Mouse (Mus musculus) brown adipose tissue, adult 24 weeks (tissue): Measurements from ENCODE around the gene Cfap36. TPM values are rescaled to one million over a fixed set of nuclear protein-coding genes. Genes with fewer than 3 reads are reported as not detected.

Experiments used
- H3K27ac ChIP-seq: fragments of 200-500 bp; replicated peaks from 2 replicates; pipeline ENCODE4 v1.5.1; 2012; ENCODE audit warnings: low read depth, mild to moderate bottlenecking, low read length
- H3K4me1 ChIP-seq: fragments of 200-500 bp; 2 replicates; pipeline ENCODE4 v1.6.1; 2012; ENCODE audit warnings: low read length, mixed read lengths; ENCODE audit not compliant: control insufficient read depth, insufficient read depth, insufficient read length
- H3K4me3 ChIP-seq: fragments of 200-500 bp; 2 replicates; pipeline ENCODE4 v1.5.1; 2012; ENCODE audit warnings: low read depth, mild to moderate bottlenecking, low read length, moderate library complexity; ENCODE audit not compliant: insufficient read depth
- polyA plus RNA-seq: library from polyadenylated mRNA; stranded (reverse); fragments of >200 nt; gene quantifications from 2 replicates; pipeline ENCODE4 v1.2.4, GENCODE M21; 2012; ENCODE audit not compliant: missing spikeins, insufficient read depth, insufficient read length

Gene Cfap36
- 20.9 and 24.3 TPM in 2 replicates for polyA plus RNA-seq

- Histone ChIP-seq H3K4me1 (no peaks in the 10 kb centered on the region), H3K27ac (no peak within 1 kb of the TSS), H3K4me3 (peak within 1 kb of the TSS; percentile 94)
Measured at GRCm38 (mm10) chr11:29246883-29247650, at the start of gene Cfap36. Cfap36 (minus strand) TSS chr11:29247409.

- H3K4me3 ChIP-seq = no peak overlapping the region
- no peaks in the 10 kb centered on the region for H3K4me1 ChIP-seq
- H3K27ac ChIP-seq = no peak overlapping the region
Measured at GRCm38 (mm10) chr11:29287305-29287704, 40.1 kb upstream of the Cfap36 start.

DNA sequence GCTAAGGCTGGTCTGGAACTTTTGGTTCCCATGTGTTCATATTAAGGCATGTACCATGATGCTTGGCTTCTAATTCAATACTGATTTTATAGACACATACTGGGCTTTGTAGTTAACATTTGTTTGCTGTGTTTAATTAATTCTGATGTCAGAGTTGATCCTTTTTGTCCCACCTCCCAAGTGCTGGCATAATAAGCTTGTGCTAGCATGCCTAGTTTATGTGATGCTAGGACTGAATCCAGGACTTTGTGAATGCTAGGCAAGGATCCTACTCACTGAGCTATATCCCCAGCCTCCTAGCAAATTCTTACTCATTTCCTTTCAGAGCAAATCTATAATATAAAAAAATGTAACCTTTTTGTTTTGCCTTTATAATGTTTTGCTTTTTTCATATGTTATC lies 38.8 kb upstream of the Cfap36 start:
- Histone ChIP-seq H3K27ac (no peak overlapping the region), H3K4me3 (no peak overlapping the region), H3K4me1 (no peaks in the 10 kb centered on the region)

DNA sequence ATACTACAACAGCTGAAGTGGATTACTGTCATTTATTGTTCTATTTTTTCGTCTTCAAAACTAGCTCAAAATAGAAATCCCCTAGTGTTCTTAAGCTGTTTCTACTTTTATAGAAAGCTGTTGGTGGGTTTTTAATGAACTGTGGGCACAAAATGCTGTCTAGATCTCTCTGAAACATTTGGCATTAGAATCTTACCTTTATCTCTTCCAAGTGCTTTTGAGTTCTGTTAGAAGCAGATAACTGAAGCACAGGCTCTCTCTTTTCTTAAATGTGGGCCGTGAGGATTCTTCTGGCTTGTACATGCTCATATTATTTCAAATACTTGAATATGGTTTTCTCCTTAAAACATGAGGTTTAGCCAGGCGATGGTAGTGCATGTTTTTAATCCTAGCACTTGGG lies 27.5 kb upstream of the Cfap36 start:
- no peaks in the 10 kb centered on the region for H3K4me1 ChIP-seq
- no peak overlapping the region for H3K4me3 ChIP-seq
- no peak overlapping the region for H3K27ac ChIP-seq

DNA sequence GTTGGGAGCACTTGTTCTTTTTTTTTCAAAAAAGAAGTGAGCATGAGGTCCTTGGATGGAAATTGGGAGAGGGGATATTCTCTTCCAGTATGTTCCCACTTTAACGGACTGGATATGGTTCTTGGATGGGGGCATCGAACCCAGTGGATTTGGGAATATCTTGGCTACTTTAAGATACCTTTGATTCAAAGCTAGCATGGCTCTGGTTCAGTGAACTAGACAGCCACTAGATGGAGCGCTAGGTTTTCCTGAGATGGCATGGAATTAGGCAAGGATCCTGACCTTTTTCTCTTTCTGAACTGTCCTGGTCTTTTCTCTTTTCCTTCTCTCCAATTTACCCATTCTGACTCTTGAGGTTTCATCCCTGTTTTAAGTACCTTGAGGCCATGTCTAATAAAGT lies 20.6 kb upstream of the Cfap36 start:
- no peak overlapping the region for H3K4me3 ChIP-seq
- no peaks in the 10 kb centered on the region for H3K4me1 ChIP-seq
- no peak overlapping the region for H3K27ac ChIP-seq

DNA sequence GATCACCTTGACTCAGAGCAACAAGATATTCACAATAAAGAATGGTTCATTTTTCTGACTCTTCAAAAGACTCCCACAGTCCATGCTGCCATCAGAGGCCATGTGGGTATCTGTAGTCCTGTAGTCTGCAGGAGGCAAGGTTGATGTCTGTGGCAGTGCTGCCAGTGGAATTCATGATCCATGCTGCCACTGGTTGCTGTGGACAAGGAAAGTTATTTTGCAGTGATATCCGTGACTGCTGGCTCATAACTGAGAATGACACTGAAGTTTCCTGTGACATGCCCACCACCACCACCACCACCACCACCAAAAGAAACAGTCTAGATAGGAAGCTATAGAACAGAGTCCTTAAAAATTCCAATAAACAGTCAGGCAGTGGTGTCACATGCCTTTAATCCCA lies 7.4 kb upstream of the Cfap36 start:
- Histone ChIP-seq H3K27ac (no peak overlapping the region), H3K4me3 (no peak overlapping the region)

DNA sequence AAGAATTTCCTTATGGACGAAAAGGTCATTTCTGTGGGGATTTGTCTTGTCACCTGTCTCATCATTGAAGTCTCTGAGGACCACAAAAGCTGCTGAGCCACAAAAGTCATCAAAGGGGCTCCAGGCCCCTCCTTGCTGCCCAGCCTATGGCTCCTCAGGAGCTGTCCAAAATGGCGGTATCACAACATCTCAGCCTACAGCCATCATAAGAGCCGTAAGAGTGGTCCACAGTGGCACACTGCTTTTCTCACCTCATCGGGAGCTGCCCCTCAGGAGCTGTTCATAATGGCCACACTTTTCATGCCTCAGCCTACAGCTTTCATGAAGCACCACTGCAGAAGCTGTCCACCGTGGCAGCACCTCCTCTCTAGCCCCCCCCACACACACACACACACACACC lies 1.2 kb upstream of the Cfap36 start:
- H3K4me3 ChIP-seq = no peak overlapping the region
- H3K27ac ChIP-seq = no peak overlapping the region
- H3K4me1 ChIP-seq = no peaks in the 10 kb centered on the region

More for the DNA sequence above, 7.4 kb upstream of the Cfap36 start:
- H3K4me1 ChIP-seq = no peaks in the 10 kb centered on the region

- no peak overlapping the region for H3K27ac ChIP-seq
- no peaks in the 10 kb centered on the region for H3K4me1 ChIP-seq
- peak overlapping the region; percentile 94 for H3K4me3 ChIP-seq
Measured at GRCm38 (mm10) chr11:29247725-29248124, 516 bp upstream of the Cfap36 start.

DNA sequence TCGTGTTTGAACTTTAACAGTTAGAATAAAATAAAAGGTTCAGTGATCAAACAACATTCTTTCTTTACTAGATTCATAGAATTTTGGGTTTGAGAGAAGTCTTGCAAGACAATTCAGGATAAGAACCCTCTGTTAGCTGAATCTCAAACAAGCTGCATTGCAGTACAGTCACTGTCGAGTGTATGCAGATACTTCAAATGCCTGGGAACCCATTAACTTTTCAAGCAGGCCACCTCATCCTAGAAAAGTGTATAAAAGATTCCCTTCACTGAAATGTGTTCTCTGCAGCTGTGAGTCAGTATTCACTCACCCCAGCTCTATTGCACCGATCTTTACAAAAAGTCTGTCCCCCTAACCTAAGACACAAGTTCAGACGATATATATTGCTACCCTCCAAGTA lies 1.2 kb downstream of the Cfap36 start:
- H3K4me1 ChIP-seq = no peaks in the 10 kb centered on the region
- H3K4me3 ChIP-seq = peak overlapping the region; percentile 23
- no peak overlapping the region for H3K27ac ChIP-seq

DNA sequence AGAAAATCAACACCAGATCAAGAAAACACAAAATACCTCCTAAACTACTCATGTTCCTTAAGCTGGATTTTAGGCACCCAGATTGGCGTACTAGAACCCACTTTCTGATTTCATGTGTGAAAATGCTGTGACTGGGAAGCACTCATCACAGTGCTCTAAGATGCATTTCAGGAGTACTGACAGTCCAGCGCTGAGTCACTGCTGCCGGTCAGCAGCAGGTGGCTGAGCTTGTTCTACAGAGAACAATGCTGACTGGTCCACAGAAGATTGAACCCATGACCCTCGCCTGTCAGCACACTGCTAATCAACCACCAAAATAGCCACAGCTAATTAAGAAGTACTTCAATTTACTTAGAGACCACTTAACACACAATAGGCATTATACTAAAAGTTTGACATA lies 5.2 kb downstream of the Cfap36 start:
- H3K4me3 ChIP-seq = no peak overlapping the region
- no peaks in the 10 kb centered on the region for H3K4me1 ChIP-seq
- H3K27ac ChIP-seq = no peak overlapping the region

DNA sequence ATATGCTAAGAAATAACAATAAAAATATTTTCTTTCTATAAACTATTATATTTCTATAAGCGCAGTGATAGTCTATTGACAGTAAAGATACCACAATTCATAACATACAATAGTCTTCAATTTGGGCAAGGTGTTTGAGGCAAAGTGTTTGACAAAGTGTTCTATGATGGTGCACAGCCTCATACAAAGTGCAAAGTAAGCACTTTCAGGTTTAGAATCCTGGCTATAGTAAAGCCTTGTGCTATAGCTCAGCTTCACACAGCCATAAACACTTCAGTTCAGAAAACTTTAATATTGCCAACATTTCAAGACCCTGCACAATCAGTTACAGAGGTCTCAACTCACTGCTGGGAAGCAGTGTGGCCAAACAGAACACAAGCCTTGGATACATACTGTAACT lies 7.9 kb downstream of the Cfap36 start:
- H3K4me3 ChIP-seq = no peak overlapping the region
- no peaks in the 10 kb centered on the region for H3K4me1 ChIP-seq
- H3K27ac ChIP-seq = no peak overlapping the region

GRCm38 (mm10) chr11:29238551-29238950 lies 8.7 kb downstream of the Cfap36 start:
- no peaks in the 10 kb centered on the region for H3K4me1 ChIP-seq
- no peak overlapping the region; the same call in 1 of the 2 replicates for H3K27ac ChIP-seq
- H3K4me3 ChIP-seq = no peak overlapping the region

- no peak overlapping the region for H3K27ac ChIP-seq
- H3K4me3 ChIP-seq = no peak overlapping the region
- H3K4me1 ChIP-seq = no peaks in the 10 kb centered on the region
Measured at GRCm38 (mm10) chr11:29238047-29238446, 9.2 kb downstream of the Cfap36 start.

DNA sequence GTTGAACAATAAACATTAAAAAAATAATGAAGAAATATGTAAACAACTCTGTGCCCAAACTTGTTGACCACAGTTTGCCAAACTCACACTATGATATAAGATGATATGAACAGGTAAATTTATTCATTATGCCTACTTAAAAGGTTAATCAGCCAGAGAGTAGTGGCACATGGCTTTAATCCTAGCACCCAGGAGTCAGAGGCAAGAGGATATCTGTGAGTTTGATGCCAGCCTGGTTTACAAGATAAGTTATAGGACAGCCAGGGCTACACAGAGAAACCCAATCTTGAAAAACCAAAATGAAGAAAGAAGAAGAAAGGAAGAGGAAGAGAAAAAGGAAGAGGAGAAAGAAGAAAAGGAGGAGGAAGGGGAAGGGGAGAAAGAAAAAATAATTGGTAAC lies 9.8 kb downstream of the Cfap36 start:
- no peak overlapping the region for H3K27ac ChIP-seq

DNA sequence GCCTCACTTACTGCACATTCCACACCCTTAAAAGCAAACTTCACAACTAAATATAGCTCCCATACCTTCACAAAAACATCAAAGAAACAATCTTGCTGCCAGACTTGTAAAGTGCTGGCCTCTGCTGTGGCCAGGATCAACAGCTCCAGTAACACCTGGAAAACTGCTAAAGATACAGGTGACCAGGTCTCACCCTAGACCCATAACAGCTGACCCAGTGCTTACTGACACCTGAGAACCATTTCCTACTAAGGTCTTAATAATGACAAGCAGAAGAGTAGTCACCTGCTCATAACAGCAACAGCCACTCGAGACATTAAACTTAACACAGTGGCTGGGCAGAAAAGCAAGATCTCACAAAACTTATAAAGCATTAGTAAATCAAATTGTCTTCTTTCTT lies 13.6 kb downstream of the Cfap36 start:
- Histone ChIP-seq H3K4me3 (no peak overlapping the region), H3K27ac (no peak overlapping the region), H3K4me1 (no peaks in the 10 kb centered on the region)

More for the DNA sequence above, 9.8 kb downstream of the Cfap36 start:
- Histone ChIP-seq H3K4me3 (no peak overlapping the region), H3K4me1 (no peaks in the 10 kb centered on the region)

DNA sequence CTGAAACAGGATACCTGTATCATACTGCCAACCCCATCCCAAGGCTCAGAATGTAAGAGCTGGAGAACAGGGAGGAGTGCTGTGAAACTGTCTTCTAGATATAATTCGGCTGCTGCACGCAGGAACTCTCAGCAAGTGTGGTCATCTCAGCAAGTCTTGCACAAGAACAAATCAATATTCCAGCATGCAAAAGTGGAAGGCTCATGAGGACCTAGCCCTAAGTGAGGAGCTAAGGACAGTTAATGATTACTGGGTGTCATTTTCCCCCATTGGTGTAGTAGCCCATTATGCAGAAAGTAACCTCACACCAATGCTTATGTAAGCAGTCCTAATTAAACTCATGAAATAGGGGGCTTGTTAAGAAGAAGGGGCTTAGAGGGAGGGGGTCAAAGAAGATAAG lies 18.3 kb downstream of the Cfap36 start:
- Histone ChIP-seq H3K4me1 (no peaks in the 10 kb centered on the region), H3K4me3 (no peak overlapping the region), H3K27ac (no peak overlapping the region)
